Mouse (Mus musculus) megakaryocyte, adult 5-6 weeks (primary cell): ENCODE results near the gene Psg19. TPM values are rescaled to one million over a fixed set of nuclear protein-coding genes. Genes with fewer than 3 reads are reported as not detected.
"Not testable (repeated sequence)": the region's sequence is repeated elsewhere in the genome, so short reads cannot be mapped to it uniquely, and the experiment has no call there.

ENCODE experiments used
- ATAC-seq: 2 replicates; pipeline ENCODE4 v1.8.0; 2016; ENCODE audit warnings: mild to moderate bottlenecking, inconsistent platforms; ENCODE audit not compliant: poor library complexity, severe bottlenecking
- total RNA-seq, 2 experiments: library from RNA; stranded (forward) in 1 of 2; stranded (reverse) in 1 of 2; fragments of 153-499, 151-499 nt in 1 of 2; fragments of 221-1000, 200-1000 nt in 1 of 2; gene quantifications; 2 replicates each; pipeline versions ENCODE4 v1.2.3 to v1.2.4; 2015 to 2017

Psg19 gene
- total RNA-seq, 2 experiments from 2014 or later = not detected

- not testable (repeated sequence) for ATAC-seq
These were observed 50.9 kb downstream of the Psg19 start for GRCm38 (mm10) chr7:18747420-18747819.

GRCm38 (mm10) chr7:18746189-18746860 is 52.0 kb downstream of the Psg19 start:
- no peak for ATAC-seq

Other genes with a start within 250 kb of the Psg19 start
- not detected in 2 replicates for gene Psg27, start 231.2 kb downstream of the Psg19 start, total RNA-seq (2015)
- not detected in 2 replicates for gene Psg27, start 231.2 kb downstream of the Psg19 start, total RNA-seq (2017)
- not detected in 2 replicates for gene Psg23, start 182.0 kb downstream of the Psg19 start, total RNA-seq (2015)
- gene Psg23, start 182.0 kb downstream of the Psg19 start, total RNA-seq (2017) = not detected in 2 replicates
- not detected in 2 replicates for gene Psg21, start 141.8 kb downstream of the Psg19 start, total RNA-seq (2015)
- gene Psg21, start 141.8 kb downstream of the Psg19 start, total RNA-seq (2017) = not detected in 2 replicates
- gene Psg20, start 112.3 kb downstream of the Psg19 start, total RNA-seq (2015) = not detected in 2 replicates
- gene Psg20, start 112.3 kb downstream of the Psg19 start, total RNA-seq (2017) = not detected in 2 replicates
- not detected in 2 replicates for gene Psg22, start 80.4 kb downstream of the Psg19 start, total RNA-seq (2015)
- not detected in 2 replicates for gene Psg22, start 80.4 kb downstream of the Psg19 start, total RNA-seq (2017)
- gene Psg17, start 23.1 kb upstream of the Psg19 start, total RNA-seq (2015) = not detected in 2 replicates
- not detected in 2 replicates for gene Psg17, start 23.1 kb upstream of the Psg19 start, total RNA-seq (2017)
- not detected in 2 replicates for gene Mill2, start 41.4 kb upstream of the Psg19 start, total RNA-seq (2015)
- 0.08 TPM in 1 of 2 replicates, not detected in the other for gene Mill2, start 41.4 kb upstream of the Psg19 start, total RNA-seq (2017)
- gene Pglyrp1, start 72.8 kb upstream of the Psg19 start, total RNA-seq (2015) = 492 and 634 TPM in 2 replicates
- gene Pglyrp1, start 72.8 kb upstream of the Psg19 start, total RNA-seq (2017) = 78.5 and 108 TPM in 2 replicates
- gene Ccdc61, start 111.9 kb upstream of the Psg19 start, total RNA-seq (2015) = 12.9 and 15.3 TPM in 2 replicates
- gene Ccdc61, start 111.9 kb upstream of the Psg19 start, total RNA-seq (2017) = 8.9 and 12.2 TPM in 2 replicates
- gene Nova2, start 127.4 kb upstream of the Psg19 start, total RNA-seq (2015) = not detected in 2 replicates
- gene Nova2, start 127.4 kb upstream of the Psg19 start, total RNA-seq (2017) = not detected in 2 replicates
- not detected in 2 replicates for gene Nanos2, start 188.9 kb upstream of the Psg19 start, total RNA-seq (2015)
- not detected in 2 replicates for gene Nanos2, start 188.9 kb upstream of the Psg19 start, total RNA-seq (2017)
- gene Mypop, start 192.7 kb upstream of the Psg19 start, total RNA-seq (2015) = 0.25 TPM in 1 of 2 replicates, not detected in the other
- gene Mypop, start 192.7 kb upstream of the Psg19 start, total RNA-seq (2017) = 0.15 and 0.24 TPM in 2 replicates
- 11.4 and 14.5 TPM in 2 replicates for gene Irf2bp1, start 205.5 kb upstream of the Psg19 start, total RNA-seq (2015)
- 6.9 and 8.2 TPM in 2 replicates for gene Irf2bp1, start 205.5 kb upstream of the Psg19 start, total RNA-seq (2017)
- gene Foxa3, start 225.0 kb upstream of the Psg19 start, total RNA-seq (2015) = not detected in 2 replicates
- gene Foxa3, start 225.0 kb upstream of the Psg19 start, total RNA-seq (2017) = not detected in 2 replicates
- gene Sympk, start 225.9 kb upstream of the Psg19 start, total RNA-seq (2015) = 48.4 and 54.7 TPM in 2 replicates
- 26.6 and 30.4 TPM in 2 replicates for gene Sympk, start 225.9 kb upstream of the Psg19 start, total RNA-seq (2017)